Mouse (Mus musculus): Measurements from ENCODE around the gene Tmem216. TPM values are rescaled to one million over a fixed set of nuclear protein-coding genes. Genes with fewer than 3 reads are reported as not detected.

Tmem216 gene
- polyA plus RNA-seq, 1 experiment = not detected

DNA sequence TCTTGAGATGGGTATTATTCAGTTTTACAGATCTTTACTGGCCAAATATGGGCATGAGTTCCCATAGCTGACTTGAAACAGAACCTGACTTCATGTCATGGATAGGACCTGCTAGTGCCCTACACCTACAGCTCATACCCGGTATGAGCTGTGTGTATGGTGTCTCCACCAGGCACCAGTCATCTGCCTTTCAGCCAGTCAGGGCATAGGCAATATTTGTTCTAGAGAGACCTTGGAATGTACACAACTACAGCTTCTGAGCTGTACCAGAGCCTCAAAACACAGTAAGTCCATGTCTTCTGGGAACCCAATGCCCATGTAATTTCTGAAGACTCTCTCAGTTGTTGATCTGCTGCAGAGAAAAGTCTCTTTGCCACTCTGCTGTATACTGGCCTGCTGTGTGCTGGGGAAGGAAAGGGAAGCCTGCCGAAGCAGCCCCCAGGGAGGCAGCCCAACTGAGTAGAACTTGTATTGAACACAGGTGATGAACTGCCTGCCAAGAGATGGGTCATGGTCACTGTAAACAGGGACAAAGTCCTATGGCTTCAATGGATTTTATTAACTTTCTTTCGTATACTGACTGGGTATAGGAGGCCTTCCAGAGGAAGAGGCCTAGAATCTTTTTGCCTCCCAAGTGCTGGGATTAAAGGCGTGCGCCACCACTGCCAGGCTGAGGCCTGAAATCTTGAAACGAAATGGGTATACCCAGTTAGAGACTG lies 35.8 kb upstream of the Tmem216 start:
- Histone ChIP-seq H3K4me3 (ENCODE audit: insufficient read depth, low read depth, low read length) (no peak overlapping the region), H3K4me1 (ENCODE audit: control insufficient read depth, insufficient read depth, low read length) (no peaks in the 10 kb centered on the region), H3K27ac (ENCODE audit: insufficient read depth, low read depth, low read length) (no peak overlapping the region)
- 89% methylated on average over 6 of the region's 6 CpGs for WGBS
- TF ChIP-seq POLR2A (IDR thresholded peaks at IDR 0.05; ENCODE audit: insufficient read depth, low read depth, low read length) (no peak), CTCF (IDR thresholded peaks at IDR 0.05; ENCODE audit: insufficient read depth, low read depth, low read length) (no peak)

DNA sequence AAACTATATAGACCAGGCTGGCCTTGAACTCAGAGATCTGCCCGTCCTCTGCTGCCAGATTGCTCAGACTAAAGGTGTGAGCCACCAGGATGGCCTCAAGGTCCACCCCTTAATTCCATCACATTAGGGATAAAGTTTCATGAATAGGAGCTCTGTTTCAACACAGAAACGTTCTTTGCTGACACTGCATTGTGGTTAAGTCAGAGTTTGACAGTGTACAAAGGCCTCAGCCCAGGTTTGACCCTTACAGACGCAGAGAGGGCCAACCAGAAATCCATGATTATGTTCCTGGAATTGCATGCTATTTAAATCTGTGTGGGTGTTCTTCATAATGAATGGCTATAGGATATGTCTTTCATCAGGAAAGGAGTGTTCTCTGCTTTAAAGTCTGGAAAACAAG lies 34.3 kb upstream of the Tmem216 start:
- H3K4me1 ChIP-seq (ENCODE audit: control insufficient read depth, insufficient read depth, low read length) = no peaks in the 10 kb centered on the region
- 62% methylated on average over 3 of the region's 3 CpGs for WGBS
- TF ChIP-seq CTCF (IDR thresholded peaks at IDR 0.05; ENCODE audit: insufficient read depth, low read depth, low read length) (no peak), POLR2A (IDR thresholded peaks at IDR 0.05; ENCODE audit: insufficient read depth, low read depth, low read length) (no peak)

DNA sequence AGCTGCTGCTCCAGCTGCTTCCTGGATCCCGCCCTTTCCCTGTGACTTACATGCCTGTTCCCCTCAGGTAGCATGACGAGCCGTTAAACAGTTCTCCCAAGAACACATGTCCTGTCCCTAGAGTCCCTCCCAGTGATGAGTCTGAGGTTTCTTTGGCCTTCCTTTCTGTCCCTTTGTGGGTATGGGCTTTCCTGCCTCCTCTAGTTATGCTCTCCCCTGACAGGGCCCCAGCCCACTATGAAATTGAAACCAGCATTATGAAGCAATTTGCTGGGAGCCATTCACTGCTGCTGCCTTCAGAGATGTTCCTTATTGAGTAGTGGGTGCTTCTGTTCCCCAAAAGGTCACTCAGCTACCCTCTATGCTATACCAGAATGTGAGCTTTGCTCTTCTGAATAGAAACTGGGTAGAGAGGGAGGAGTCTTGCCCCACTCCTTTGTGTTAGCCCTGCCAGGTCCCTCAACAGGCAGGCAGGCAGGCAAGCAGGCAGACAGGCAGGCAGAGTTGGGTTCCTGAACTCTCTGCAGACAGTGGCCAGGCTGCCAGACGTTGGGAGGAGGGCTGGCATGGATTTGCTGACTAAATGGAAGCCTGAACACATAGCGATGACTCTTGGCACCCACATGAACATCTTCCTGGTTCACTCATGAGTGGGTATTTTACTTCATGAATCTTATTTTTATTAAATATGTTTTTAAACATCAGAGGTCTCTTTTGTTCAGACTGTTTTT lies 33.3 kb upstream of the Tmem216 start:
- H3K27ac ChIP-seq (ENCODE audit: insufficient read depth, low read depth, low read length) = no peak overlapping the region
- 69% methylated on average over 5 of the region's 5 CpGs for WGBS
- TF ChIP-seq CTCF (IDR thresholded peaks at IDR 0.05; ENCODE audit: insufficient read depth, low read depth, low read length) (no peak), POLR2A (IDR thresholded peaks at IDR 0.05; ENCODE audit: insufficient read depth, low read depth, low read length) (no peak)
- H3K4me1 ChIP-seq (ENCODE audit: control insufficient read depth, insufficient read depth, low read length) = no peaks in the 10 kb centered on the region
- H3K4me3 ChIP-seq (ENCODE audit: insufficient read depth, low read depth, low read length) = no peak overlapping the region

More for the DNA sequence above, 34.3 kb upstream of the Tmem216 start:
- Histone ChIP-seq H3K27ac (ENCODE audit: insufficient read depth, low read depth, low read length) (no peak overlapping the region), H3K4me3 (ENCODE audit: insufficient read depth, low read depth, low read length) (no peak overlapping the region)

DNA sequence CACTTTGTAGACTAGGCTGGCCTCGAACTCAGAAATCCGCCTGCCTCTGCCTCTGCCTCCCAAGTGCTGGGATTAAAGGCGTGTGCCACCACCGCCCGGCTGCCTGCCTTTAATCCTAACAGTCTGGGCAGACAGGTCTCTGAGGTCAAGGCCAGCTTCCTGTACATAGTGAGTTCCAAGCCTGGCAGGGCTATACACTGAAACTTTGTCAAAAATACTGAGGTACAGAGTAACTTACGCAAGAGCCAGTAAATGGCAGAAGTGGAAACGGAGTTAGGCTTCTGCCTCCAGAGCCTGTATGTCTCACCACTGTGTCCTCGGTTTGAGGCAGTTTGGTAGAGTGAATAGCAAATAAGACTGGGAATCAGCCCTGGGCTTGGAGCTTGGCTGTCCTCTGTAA lies 31.2 kb upstream of the Tmem216 start:
- Histone ChIP-seq H3K27ac (ENCODE audit: insufficient read depth, low read depth, low read length) (no peak overlapping the region), H3K4me3 (ENCODE audit: insufficient read depth, low read depth, low read length) (no peak overlapping the region), H3K4me1 (ENCODE audit: control insufficient read depth, insufficient read depth, low read length) (no peaks in the 10 kb centered on the region)
- WGBS = 95% methylated on average over 8 of the region's 8 CpGs
- TF ChIP-seq POLR2A (IDR thresholded peaks at IDR 0.05; ENCODE audit: insufficient read depth, low read depth, low read length) (no peak), CTCF (IDR thresholded peaks at IDR 0.05; ENCODE audit: insufficient read depth, low read depth, low read length) (no peak)

DNA sequence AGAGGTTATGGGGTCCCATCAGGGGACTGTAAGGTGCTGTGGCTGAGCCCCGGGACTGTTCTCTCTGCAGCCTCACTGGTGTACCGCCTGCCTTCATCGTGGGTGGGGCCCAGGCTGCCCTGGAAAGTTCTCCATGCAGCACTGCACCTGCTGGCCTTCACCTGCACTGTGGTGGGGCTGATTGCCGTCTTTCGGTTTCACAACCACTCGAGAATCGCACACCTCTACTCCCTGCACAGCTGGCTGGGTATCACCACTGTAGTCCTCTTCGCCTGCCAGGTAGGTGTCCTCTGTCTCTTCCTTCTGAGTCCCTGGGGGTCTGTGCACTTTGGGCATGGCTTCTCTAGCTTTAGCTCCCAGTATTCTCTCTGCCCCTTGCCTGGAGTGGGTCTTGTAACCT lies 29.1 kb upstream of the Tmem216 start:
- 90% methylated on average over 8 of the region's 8 CpGs for WGBS
- H3K4me3 ChIP-seq (ENCODE audit: insufficient read depth, low read depth, low read length) = no peak overlapping the region
- no peak for TF ChIP-seq POLR2A (IDR thresholded peaks at IDR 0.05; ENCODE audit: insufficient read depth, low read depth, low read length)
- TF ChIP-seq CTCF (IDR thresholded peaks at IDR 0.05; ENCODE audit: insufficient read depth, low read depth, low read length) = no peak
- no peaks in the 10 kb centered on the region for H3K4me1 ChIP-seq (ENCODE audit: control insufficient read depth, insufficient read depth, low read length)
- no peak overlapping the region for H3K27ac ChIP-seq (ENCODE audit: insufficient read depth, low read depth, low read length)

DNA sequence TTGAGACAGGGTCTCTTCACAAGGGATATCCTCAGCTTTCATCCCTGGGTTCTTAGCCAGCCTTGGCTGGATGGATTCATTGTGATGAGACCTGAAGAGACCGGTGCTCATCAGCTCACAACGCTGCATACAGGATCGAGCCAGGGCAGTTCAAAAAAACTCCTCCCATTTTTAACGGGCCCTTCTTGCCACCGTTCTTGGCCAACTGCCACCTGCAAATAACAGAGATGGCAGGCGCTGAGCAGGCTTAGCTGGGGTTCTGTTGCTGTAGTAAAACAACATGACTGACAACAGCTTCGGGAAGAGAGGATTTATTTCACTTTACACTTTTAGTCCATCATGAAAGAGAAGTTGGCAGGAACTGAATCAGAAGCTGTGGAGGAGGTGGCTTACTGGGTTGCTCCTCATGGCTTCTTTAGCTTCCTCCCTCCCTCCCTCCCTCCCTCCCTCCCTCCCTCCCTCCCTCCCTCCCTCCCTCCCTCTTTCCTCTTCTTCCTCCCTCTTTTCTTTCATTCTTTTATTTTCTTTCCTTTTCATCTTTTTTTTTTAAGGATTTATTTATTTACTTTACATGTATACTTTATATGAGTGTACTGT lies 27.6 kb upstream of the Tmem216 start:
- H3K27ac ChIP-seq (ENCODE audit: insufficient read depth, low read depth, low read length) = no peak overlapping the region
- H3K4me1 ChIP-seq (ENCODE audit: control insufficient read depth, insufficient read depth, low read length) = no peaks in the 10 kb centered on the region
- TF ChIP-seq CTCF (IDR thresholded peaks at IDR 0.05; ENCODE audit: insufficient read depth, low read depth, low read length) (no peak), POLR2A (IDR thresholded peaks at IDR 0.05; ENCODE audit: insufficient read depth, low read depth, low read length) (no peak)
- H3K4me3 ChIP-seq (ENCODE audit: insufficient read depth, low read depth, low read length) = no peak overlapping the region
- WGBS = 19% methylated on average over 7 of the region's 7 CpGs

DNA sequence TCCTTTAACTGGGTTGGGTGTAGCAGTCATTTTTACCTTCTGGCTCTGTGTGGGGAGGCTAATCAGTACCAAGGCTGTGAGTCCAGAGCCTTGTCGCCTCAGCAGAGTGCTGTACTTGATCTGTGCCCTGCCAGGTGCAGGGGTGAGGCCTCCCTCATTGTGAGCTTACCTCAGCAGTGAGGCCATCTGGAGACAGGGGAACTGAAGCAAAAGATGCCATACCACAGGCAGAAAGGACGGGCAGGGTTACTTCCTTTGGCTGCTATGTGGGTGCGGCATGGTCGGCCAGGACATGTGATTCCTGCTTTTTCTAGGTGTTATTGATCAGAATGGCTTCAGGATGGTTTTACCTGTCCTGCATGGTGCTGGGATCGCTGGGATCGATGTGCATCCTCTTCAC lies 25.9 kb upstream of the Tmem216 start:
- WGBS = 86% methylated on average over 6 of the region's 6 CpGs

DNA sequence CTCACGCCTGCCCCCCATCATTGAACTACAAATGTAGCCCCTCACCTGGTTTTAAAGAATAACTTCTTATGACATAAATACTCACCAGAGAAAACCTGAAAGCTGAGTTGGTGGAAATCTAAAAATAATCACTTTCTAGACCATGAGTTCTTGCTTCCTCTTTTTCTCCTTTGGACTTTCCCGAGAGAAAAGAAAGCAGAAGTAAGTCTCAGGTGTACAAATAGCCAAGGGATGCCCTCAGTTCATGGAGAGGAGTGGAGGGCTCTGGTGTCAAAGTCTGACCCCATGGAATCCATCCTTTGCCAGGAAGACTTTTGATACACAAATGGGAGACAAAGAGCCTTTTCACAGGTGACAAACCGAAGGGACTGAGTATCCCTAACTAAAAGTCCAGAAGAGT lies 24.7 kb upstream of the Tmem216 start:
- Histone ChIP-seq H3K4me3 (ENCODE audit: insufficient read depth, low read depth, low read length) (no peak overlapping the region), H3K27ac (ENCODE audit: insufficient read depth, low read depth, low read length) (no peak overlapping the region), H3K4me1 (ENCODE audit: control insufficient read depth, insufficient read depth, low read length) (peaks cover 2% of the 10 kb centered on the region; the same call in 1 of the 2 replicates)
- no peak for TF ChIP-seq POLR2A (IDR thresholded peaks at IDR 0.05; ENCODE audit: insufficient read depth, low read depth, low read length)
- no peak for TF ChIP-seq CTCF (IDR thresholded peaks at IDR 0.05; ENCODE audit: insufficient read depth, low read depth, low read length)
- WGBS = 88% methylated on average over 3 of the region's 3 CpGs

More for the DNA sequence above, 25.9 kb upstream of the Tmem216 start:
- H3K4me1 ChIP-seq (ENCODE audit: control insufficient read depth, insufficient read depth, low read length) = peaks cover 2% of the 10 kb centered on the region; the same call in 1 of the 2 replicates
- H3K4me3 ChIP-seq (ENCODE audit: insufficient read depth, low read depth, low read length) = no peak overlapping the region
- H3K27ac ChIP-seq (ENCODE audit: insufficient read depth, low read depth, low read length) = no peak overlapping the region
- TF ChIP-seq POLR2A (IDR thresholded peaks at IDR 0.05; ENCODE audit: insufficient read depth, low read depth, low read length) = no peak
- no peak for TF ChIP-seq CTCF (IDR thresholded peaks at IDR 0.05; ENCODE audit: insufficient read depth, low read depth, low read length)

DNA sequence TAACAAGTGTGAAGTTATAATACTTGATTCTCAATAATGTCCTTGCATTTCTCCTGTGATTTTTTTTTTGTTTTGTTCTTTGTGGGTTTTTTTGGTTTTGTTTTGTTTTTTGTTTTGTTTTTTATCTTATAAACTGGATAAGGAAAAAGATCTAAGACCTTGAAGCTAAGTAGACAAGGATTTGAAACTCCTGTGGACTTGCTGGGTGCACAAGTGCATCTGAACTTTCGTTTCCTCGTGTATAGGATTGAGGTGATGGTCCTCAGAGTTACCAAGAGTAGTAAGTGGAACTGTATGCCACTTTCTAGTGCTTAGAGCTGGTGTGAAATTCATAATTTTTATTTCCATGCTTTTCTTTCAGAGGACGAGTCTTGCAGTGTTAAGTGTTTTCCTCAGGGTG lies 24.1 kb upstream of the Tmem216 start:
- H3K4me1 ChIP-seq (ENCODE audit: control insufficient read depth, insufficient read depth, low read length) = peaks cover 2% of the 10 kb centered on the region; the same call in 1 of the 2 replicates
- 88% methylated on average over 3 of the region's 3 CpGs for WGBS
- H3K4me3 ChIP-seq (ENCODE audit: insufficient read depth, low read depth, low read length) = no peak overlapping the region
- no peak overlapping the region for H3K27ac ChIP-seq (ENCODE audit: insufficient read depth, low read depth, low read length)
- TF ChIP-seq POLR2A (IDR thresholded peaks at IDR 0.05; ENCODE audit: insufficient read depth, low read depth, low read length) (no peak), CTCF (IDR thresholded peaks at IDR 0.05; ENCODE audit: insufficient read depth, low read depth, low read length) (no peak)
